Mouse (Mus musculus): ENCODE data around the gene Scap.

- TF ChIP-seq POLR2A (IDR thresholded peaks at IDR 0.05; ENCODE audit: insufficient read depth, low read depth, low read length) (no peak), CTCF (IDR thresholded peaks at IDR 0.05; ENCODE audit: insufficient read depth, low read depth, low read length) (no peak)
Measured at GRCm38 (mm10) chr9:110284075-110284697, 48.9 kb upstream of the Scap start.

All from olfactory bulb, adult 2 months (tissue).